Mouse (Mus musculus) heart, postnatal 10 days (tissue): ENCODE results near the gene Prss36. TPM values are rescaled to one million over a fixed set of nuclear protein-coding genes. Genes with fewer than 3 reads are reported as not detected.
"Not testable (repeated sequence)": the region's sequence is repeated elsewhere in the genome, so short reads cannot be mapped to it uniquely, and the experiment has no call there.

Experiments used
- DNase-seq, 2 experiments: peaks; one replicate each; pipeline ENCODE4 v3.0.0; 2021
- intact Hi-C: fragments of 180-260 bp; cut with DNase I; formaldehyde crosslinking; loops from one replicate; pipeline ENCODE4 v1.15.1; 2025
- total RNA-seq, 2 experiments: library from RNA; stranded (reverse); gene quantifications; 2 replicates each; pipeline ENCODE4 v1.2.3; 2021

Prss36 gene
- total RNA-seq, 2 experiments from 2014 or later: 5.0 to 6.6 TPM

DNA sequence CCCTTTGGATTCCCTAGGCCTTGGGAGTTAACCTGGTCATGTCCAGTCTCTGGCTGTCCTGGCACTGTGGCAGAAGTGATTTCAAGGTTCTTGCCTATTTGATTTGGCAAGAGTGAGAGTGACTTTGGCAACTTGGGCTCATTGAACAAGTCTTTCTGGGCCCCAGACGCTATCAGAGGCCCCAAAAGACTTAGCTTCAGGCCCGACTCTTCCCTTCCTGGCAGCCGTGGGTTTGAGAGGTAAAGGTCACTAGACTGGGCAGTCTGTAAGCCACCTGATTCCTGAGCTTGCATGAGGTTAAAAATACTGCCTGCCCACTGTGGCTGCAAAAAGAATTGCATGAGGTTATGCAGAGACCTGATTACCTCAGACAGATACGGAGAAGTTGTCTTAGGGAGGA lies 37.9 kb downstream of the Prss36 start:
- intact Hi-C loops: no loop called here

DNA sequence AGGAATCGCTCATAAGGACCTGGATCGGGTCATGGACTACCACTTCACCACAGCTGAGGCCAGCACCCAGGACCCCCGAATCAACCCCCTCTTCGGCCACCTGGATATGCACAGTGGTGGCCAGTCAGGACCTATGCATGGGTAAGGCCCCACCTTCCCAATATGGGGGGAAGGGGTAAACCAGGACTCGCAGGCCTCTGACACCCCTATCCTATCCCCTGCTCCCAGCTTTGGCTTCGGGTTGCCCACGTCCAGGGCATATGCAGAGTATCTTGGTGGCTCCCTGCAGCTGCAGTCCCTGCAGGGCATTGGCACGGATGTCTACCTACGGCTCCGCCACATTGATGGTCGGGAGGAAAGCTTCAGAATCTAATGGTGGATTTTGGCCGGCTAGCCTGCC lies 38.6 kb downstream of the Prss36 start:
- intact Hi-C loops: no loop called here
- DNase-seq: no peak

More for the DNA sequence above, 37.9 kb downstream of the Prss36 start:
- DNase-seq: no peak

- intact Hi-C loops: no loop called here
- peak; percentile 83 to 89 for DNase-seq
Observed at GRCm38 (mm10) chr7:127903971-127904796, 42.3 kb downstream of the Prss36 start, which contains the start of gene Bckdk. Gene Bckdk (plus strand): TSS chr7:127904082.

DNA sequence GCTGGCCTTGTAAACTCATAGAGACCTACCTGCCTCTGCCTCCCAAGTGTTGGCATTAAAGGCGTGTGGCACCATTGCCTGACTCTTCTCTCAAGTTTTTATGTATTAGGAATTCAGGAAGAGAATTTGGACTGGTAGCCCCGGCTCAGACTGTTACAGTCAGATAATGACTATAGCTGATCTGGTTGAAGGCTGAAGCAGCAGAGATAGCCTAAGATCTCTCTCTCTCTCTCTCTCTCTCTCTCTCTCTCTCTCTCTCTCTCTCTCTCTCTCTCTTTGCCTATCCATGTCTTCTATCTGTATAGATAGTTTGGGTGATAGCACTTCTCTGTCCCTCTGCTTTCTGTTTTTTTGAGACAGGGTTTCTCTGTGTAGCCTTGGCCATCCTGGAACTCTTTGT lies 44.8 kb downstream of the Prss36 start:
- no peak for DNase-seq
- intact Hi-C loops: no loop called here

DNA sequence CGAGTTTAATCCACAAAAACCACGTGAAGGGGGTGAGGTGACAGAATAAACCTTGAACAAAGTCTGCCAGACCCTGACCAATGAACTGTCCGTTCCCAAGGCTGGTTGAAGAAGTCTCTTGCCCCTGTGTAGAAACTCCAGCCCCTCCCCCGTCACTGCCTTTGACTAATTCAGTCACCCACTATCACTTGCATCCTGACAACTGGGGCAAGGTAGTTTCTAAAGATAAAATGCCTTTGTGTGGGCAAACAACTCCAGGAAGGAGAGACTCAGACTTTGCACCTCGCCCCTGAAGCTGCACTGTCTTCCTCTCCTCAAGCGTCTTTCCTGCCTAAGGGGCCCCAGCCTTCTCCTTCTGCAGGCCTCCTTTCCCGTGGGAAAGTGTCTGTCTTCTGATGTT lies 46.5 kb downstream of the Prss36 start:
- DNase-seq: no peak
- intact Hi-C loops: no loop called here

DNA sequence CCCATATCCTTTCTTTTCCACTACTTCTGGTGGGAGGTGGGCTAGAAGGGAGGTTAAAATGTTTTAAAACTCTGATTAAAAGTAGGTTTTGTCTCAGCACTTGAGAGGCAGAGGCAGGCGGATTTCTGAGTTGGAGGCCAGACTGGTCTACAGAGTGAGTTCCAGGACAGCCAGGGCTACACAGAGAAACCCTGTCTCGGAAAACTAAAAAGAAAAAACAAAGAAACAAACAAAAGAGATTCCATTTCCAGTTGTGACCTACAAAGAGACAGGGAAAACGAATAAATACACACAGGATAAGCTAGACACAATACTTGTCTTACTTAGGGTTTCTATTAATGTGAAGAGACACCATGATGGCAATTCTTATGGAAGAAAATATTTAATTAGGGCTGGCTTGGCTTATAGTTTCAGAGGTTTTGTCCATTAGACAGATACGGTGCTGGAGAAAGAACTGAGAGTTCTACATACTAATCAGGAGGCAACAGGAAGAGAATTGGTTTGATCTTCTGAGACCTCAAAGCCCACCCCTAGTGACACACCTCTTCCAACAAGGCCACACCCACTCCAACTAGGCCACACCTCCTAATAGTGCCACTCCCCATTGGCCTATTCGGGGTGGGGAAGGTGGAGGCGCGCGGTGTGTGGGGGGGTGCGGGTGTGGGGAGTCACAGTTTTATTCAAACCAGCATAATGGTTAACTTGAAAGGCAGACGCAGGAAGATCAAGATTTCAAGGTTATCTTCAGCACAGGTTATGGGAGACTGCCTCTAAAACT lies 48.2 kb downstream of the Prss36 start:
- no peak for DNase-seq
- intact Hi-C loops: no loop called here

- DNase-seq: no peak
- intact Hi-C loops: no loop called here
Observed at GRCm38 (mm10) chr7:127897542-127897941, 49.0 kb downstream of the Prss36 start.

GRCm38 (mm10) chr7:127896384-127896783 lies 50.1 kb downstream of the Prss36 start:
- intact Hi-C loops: no loop called here

DNA sequence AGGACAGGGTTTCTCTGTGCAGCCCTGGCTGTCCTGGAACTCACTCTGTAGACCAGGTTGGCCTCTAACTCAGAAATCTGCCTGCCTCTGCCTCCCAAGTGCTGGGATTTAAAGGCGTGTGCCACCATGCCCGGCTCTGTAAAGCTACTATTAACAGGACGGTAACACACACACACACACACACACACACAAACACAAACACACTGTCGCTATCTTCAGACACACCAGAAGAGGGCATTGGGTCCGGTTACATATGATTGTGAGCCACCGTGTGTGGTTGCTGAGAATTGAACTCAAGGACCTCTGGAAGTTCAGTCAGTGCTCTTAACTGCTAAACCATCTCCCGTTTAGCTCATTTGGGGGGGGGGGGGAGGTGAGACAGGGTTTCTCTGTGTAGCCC lies 50.6 kb downstream of the Prss36 start:
- intact Hi-C loops, DNase-seq: not testable (repeated sequence)

More at GRCm38 (mm10) chr7:127896384-127896783, 50.1 kb downstream of the Prss36 start:
- peak; percentile 48 to 76 for DNase-seq

DNA sequence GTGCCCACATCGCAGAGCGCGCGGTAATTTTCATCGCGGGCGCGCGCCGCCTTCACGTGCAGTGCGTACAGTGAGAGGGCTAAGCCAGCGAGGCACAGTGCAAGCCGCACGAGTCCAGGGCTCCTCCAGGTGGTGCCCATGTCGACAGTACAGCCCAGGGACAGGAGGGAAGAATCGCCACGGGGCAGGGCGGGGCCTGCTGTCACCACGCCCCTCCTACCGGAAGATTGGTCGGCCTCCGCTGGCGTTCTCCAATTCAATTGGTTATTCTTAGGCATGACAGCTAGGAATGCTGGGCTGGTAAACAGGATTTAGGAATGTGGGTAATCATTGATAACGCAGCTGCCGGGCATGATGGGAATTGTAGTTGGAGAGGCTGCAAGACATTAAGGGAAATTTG lies 51.1 kb downstream of the Prss36 start, which contains the start of the genes Gm21974 and Vkorc1:
Gm21974 (minus strand) TSS at position 13 of the 400 bp plus-strand sequence.
Vkorc1 (minus strand) TSS at position 176 of the 400 bp plus-strand sequence.
- intact Hi-C loops: no loop called here
- DNase-seq: peak; percentile 96 to 97

DNA sequence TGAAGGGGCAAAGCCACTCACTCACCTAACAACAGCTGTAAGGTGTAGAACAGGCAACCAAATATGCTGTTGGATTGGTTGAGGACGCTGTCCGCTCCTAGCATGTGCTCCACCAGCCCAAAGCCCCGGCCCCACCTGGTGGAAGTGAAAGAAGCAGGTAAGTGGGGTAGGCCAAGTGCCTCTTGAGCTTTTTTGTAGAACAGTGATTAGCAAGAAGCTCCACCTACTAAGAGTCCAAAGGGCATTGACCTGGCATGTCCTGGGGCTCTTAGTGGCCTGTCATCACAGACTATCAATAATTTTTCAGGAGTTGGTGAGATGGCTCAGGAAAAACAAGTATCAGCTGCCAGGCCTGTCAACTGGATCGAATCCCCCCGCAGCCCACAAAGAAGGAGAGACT lies 52.0 kb downstream of the Prss36 start:
- intact Hi-C loops: no loop called here
- no peak for DNase-seq

GRCm38 (mm10) chr7:127890798-127891197 lies 55.7 kb downstream of the Prss36 start, which contains the start of gene Prss53:
Gene Prss53 (minus strand): TSS chr7:127890970.
- DNase-seq: no peak
- intact Hi-C loops: no loop called here

GRCm38 (mm10) chr7:127888821-127889220 lies 57.7 kb downstream of the Prss36 start:
- DNase-seq: no peak
- intact Hi-C loops: no loop called here

DNA sequence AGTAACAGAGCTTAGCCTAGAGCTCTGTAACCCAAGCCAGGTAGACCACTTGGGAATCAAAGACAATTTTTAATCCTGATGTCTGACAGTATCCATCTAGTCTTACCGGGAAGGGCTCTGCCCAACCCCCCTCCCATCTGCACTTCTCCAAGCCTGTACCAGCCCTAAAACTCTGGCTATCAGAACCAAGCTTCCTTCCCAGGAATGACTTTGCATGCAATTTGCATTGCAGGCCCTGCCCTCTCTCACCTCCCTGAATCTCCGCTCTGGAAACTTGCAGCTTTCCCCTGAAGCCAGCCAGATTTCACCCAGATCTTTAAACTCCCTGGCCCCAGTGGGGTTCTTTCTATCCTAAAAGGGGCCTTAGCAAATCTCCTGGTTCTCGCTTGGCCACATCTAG lies 58.7 kb downstream of the Prss36 start:
- intact Hi-C loops: no loop called here
- no peak for DNase-seq

DNA sequence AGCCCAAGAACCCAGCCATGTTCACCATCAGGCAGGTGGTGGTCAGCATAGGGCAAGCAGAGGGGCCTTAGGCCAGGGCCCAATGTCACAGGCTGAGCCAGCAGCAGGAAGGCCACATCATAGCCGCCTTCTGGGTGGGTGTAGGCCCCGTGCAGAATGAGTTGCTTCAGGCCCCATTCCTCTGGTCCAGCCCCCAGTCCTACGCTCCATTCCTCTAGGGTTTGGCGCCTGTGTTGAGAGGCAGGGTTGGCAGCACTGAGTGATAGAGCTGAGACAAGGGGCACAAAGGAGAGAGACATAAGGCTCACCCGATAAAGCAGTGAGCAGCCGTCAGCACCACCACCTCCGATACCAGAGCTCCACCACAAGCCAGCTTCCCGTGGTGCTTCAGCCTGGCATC lies 59.3 kb downstream of the Prss36 start:
- intact Hi-C loops: no loop called here
- no peak for DNase-seq

DNA sequence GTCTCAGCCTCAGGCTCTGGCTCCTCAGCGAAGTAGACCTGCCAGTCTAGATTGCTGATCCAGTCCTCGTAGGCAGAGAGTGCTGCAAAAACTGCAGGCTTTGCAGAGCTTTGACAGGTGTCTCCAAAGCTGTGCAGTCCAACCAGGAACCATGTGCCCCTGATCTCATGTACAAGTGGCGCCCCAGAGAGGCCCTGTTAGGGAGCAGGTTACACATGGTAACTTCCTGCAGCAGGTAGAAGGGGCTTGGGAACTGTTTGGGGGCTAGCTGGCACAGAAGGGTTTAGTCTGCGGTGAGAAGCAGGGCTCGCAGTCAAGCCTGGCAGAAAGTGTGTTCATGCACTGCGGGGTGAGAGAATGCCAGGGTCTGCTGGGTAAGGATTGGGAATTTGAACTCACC lies 60.0 kb downstream of the Prss36 start:
- no peak for DNase-seq
- intact Hi-C loops: no loop called here

DNA sequence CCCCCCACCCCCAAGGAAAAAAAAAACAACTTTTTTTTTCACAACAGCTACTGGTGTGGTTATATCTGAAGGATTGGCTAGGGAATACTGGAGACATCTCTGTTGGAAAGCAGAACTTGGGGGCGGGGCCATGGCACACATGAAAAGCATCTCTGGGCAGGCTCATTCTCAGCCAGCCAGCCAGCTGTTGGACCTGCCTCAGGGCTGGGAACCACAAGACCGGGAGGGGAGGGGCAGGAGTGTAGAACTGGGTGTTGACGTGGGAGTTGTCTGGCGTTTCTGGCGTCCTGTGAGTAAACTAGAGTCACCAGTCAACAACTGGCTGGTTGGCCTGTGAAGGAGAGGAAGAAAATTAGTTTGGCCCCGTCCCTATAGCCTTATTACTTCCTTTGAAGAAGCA lies 60.6 kb downstream of the Prss36 start:
- peak; percentile 82 for DNase-seq

More for the DNA sequence above, 60.6 kb downstream of the Prss36 start:
- intact Hi-C loops: no loop called here
